Mouse (Mus musculus) heart, postnatal 0 days (tissue): Measurements from ENCODE around the gene Colq.

Experiments
- CTCF ChIP-seq: IDR thresholded peaks from 2 replicates; pipeline ENCODE4 v1.5.1; 2016; ENCODE audit warnings: antibody characterized with exemption, control low read depth, low read depth
- EP300 ChIP-seq: IDR thresholded peaks from 2 replicates; pipeline ENCODE4 v1.6.1; 2016; ENCODE audit warnings: antibody characterized with exemption, low read depth

- no peak for TF ChIP-seq CTCF
- TF ChIP-seq EP300: no peak
Measured at GRCm38 (mm10) chr14:31543885-31544442, 47.2 kb downstream of the Colq start.
